Mouse (Mus musculus) left cerebral cortex, adult 11 months (tissue): ENCODE measurements around the gene Kpna4.

Experiments used
- DNase-seq: peaks from one replicate; pipeline ENCODE4 v3.0.0; 2022; ENCODE audit warnings: low spot score

Gene Kpna4

GRCm38 (mm10) chr3:69126509-69127345 lies at the start of gene Kpna4:
TSS of gene Kpna4 (minus strand) at chr3:69127113.
- peak; percentile 90 for DNase-seq

- DNase-seq = no peak
Measured at GRCm38 (mm10) chr3:69175229-69175628, 48.3 kb upstream of the Kpna4 start.

- DNase-seq = no peak
Measured at GRCm38 (mm10) chr3:69171123-69171522, 44.2 kb upstream of the Kpna4 start.

- no peak for DNase-seq
Measured at GRCm38 (mm10) chr3:69169796-69170195, 42.9 kb upstream of the Kpna4 start.

- no peak for DNase-seq
Measured at GRCm38 (mm10) chr3:69168724-69169123, 41.8 kb upstream of the Kpna4 start.

GRCm38 (mm10) chr3:69163057-69163456 lies 36.1 kb upstream of the Kpna4 start:
- no peak for DNase-seq

GRCm38 (mm10) chr3:69160429-69160828 lies 33.5 kb upstream of the Kpna4 start:
- DNase-seq = no peak

- no peak for DNase-seq
Measured at GRCm38 (mm10) chr3:69159501-69159900, 32.6 kb upstream of the Kpna4 start.

- no peak for DNase-seq
Measured at GRCm38 (mm10) chr3:69157886-69158285, 31.0 kb upstream of the Kpna4 start.

GRCm38 (mm10) chr3:69156484-69156883 lies 29.6 kb upstream of the Kpna4 start:
- no peak for DNase-seq

- DNase-seq = no peak
Measured at GRCm38 (mm10) chr3:69154691-69155090, 27.8 kb upstream of the Kpna4 start.

- no peak for DNase-seq
Measured at GRCm38 (mm10) chr3:69150921-69151320, 24.0 kb upstream of the Kpna4 start.

- DNase-seq = no peak
Measured at GRCm38 (mm10) chr3:69142372-69142994, 15.6 kb upstream of the Kpna4 start.

GRCm38 (mm10) chr3:69140851-69141250 lies 13.9 kb upstream of the Kpna4 start:
- no peak for DNase-seq

- DNase-seq = no peak
Measured at GRCm38 (mm10) chr3:69136059-69136458, 9.1 kb upstream of the Kpna4 start.

- DNase-seq = no peak
Measured at GRCm38 (mm10) chr3:69130973-69131372, 4.1 kb upstream of the Kpna4 start.

- no peak for DNase-seq
Measured at GRCm38 (mm10) chr3:69127693-69128092, 780 bp upstream of the Kpna4 start.

- DNase-seq = no peak
Measured at GRCm38 (mm10) chr3:69127346-69127678, 399 bp upstream of the Kpna4 start.

GRCm38 (mm10) chr3:69125891-69126508 lies 913 bp downstream of the Kpna4 start:
- no peak for DNase-seq

- no peak for DNase-seq
Measured at GRCm38 (mm10) chr3:69125461-69125860, 1.5 kb downstream of the Kpna4 start.

GRCm38 (mm10) chr3:69118827-69119226 lies 8.1 kb downstream of the Kpna4 start:
- DNase-seq = no peak

GRCm38 (mm10) chr3:69114760-69115159 lies 12.2 kb downstream of the Kpna4 start:
- no peak for DNase-seq

GRCm38 (mm10) chr3:69113956-69114355 lies 13.0 kb downstream of the Kpna4 start:
- no peak for DNase-seq
